Mouse (Mus musculus): ENCODE measurements at regions not wholly inside any gene's neighbourhood (a gene's known extent, or its start where the extent isn't known, plus 50 kb on each side); places are given as distances from the start of the nearest gene placed in this dataset.

GRCm38 (mm10) chr19:60040721-60041120 lies 97.3 kb upstream of the Rab11fip2 start:
- no peak for DNase-seq (ENCODE audit: extremely low spot score in 1 of 2, low spot score in 1 of 2)

GRCm38 (mm10) chr19:60032667-60033066 lies 89.2 kb upstream of the Rab11fip2 start:
- DNase-seq (ENCODE audit: extremely low spot score in 1 of 2, low spot score in 1 of 2), result no peak

GRCm38 (mm10) chr19:60030212-60030788 lies 86.8 kb upstream of the Rab11fip2 start:
- DNase-seq (ENCODE audit: extremely low spot score in 1 of 2, low spot score in 1 of 2), result no peak

- no peak for DNase-seq (ENCODE audit: extremely low spot score in 1 of 2, low spot score in 1 of 2)
These were observed 86.3 kb upstream of the Rab11fip2 start for GRCm38 (mm10) chr19:60029720-60030119.

- no peak for DNase-seq (ENCODE audit: extremely low spot score in 1 of 2, low spot score in 1 of 2)
These were observed 72.3 kb upstream of the Rab11fip2 start for GRCm38 (mm10) chr19:60015614-60016300.

- no peak for DNase-seq (ENCODE audit: extremely low spot score in 1 of 2, low spot score in 1 of 2)
These were observed 52.1 kb upstream of the Rab11fip2 start for GRCm38 (mm10) chr19:59995557-59995956.

Measured in layer of hippocampus, postnatal 25 days (tissue).